9 mouse cellular contexts compared by ENCODE assay signal in the genomic region with DNA sequence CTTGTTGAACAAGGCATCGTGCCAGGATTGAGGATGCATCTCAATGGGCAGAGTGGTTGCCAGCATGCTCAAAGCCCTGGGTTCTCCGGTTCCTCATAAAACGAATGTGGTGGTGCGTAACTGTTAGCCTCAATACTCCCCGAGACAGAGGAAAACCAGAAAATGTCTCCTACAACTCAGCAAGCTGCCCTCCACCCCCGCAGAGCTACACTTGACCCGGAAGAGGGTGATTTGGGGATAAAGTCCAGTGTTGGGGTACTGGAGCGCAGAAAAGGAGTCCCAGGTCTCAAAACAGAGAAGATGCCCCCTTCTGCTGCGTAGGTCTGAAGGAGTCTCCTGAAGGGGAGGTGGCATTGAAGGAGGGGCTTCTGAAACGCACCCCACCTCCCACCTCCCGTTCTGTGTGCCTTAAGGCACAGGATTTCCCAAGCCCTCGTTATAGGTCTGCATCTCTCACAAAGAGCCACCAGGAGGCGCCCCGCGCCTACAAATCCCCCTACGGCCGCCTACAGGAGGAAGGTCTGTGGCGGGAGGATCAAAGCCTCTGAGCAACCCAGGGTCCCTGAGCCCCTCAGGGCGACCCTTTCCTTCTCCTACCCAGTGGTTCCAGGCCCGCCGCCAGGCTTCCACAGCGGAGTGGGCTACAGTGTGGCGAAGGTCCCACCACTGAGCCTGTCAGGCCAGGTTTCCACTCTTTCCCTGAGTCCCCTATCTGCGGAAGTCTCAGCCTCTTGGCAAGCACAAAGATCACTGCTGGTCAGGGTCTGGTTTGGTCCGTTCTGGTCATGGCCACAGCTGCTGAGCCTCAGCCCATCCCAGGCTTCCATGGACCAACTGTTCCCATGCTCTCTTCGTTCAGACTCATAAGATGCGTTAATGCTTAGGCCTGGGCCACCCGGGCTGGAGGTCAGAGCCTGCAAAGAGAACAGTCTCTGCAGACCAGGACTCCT. TPM values are rescaled to one million over a fixed set of nuclear protein-coding genes. Genes with fewer than 3 reads are reported as not detected.
DNase-seq lines count a peak whose midpoint lies in the region; ATAC-seq and TF ChIP-seq lines count a peak whose summit lies in the region.
"Had no signal": no experiment of that assay in that cellular context is flagged by ENCODE, and none has a peak within 500 bp of the region (broad histone marks: within the 10 kb centered on the region; RNA-seq: fewer than 3 reads in every experiment).

No protein-coding gene starts in this region.

- peaks cover 67% of the 10 kb centered on the region for H3K4me1 ChIP-seq in midbrain, embryonic 10.5 days
- peaks cover 25% of the 10 kb centered on the region for H3K4me1 ChIP-seq in midbrain, embryonic 16.5 days (ENCODE audit: control insufficient read depth, insufficient read depth, low read length)
- H3K4me1 ChIP-seq in hindbrain, postnatal 0 days (ENCODE audit: insufficient read depth, low read length) = peaks cover 5% of the 10 kb centered on the region
- H3K4me1 ChIP-seq in stomach, embryonic 15.5 days = peaks cover 18% of the 10 kb centered on the region

- H3K4me3 ChIP-seq in midbrain, embryonic 10.5 days = peak overlapping the region; percentile 18; the same call in 1 of the 2 replicates
- no peak overlapping the region for H3K4me3 ChIP-seq in midbrain, embryonic 16.5 days (ENCODE audit: low read depth, low read length)
- H3K4me3 ChIP-seq in hindbrain, postnatal 0 days (ENCODE audit: low read length) = no peak overlapping the region
- no peak overlapping the region for H3K4me3 ChIP-seq in stomach, embryonic 15.5 days (replicated peaks)
- H3K4me3 ChIP-seq: neural tube, embryonic 13.5 days had no signal

- intact Hi-C loops in left cerebral cortex, postnatal 14 days (cut with DNase I) = no loop called here

- H3K9ac ChIP-seq in midbrain, embryonic 16.5 days (ENCODE audit: low read depth, low read length) = no peak overlapping the region
- H3K9ac ChIP-seq in hindbrain, postnatal 0 days (replicated peaks; ENCODE audit: low read length) = no peak overlapping the region
- H3K9ac ChIP-seq in stomach, embryonic 15.5 days = no peak overlapping the region
- H3K9ac ChIP-seq: neural tube, embryonic 13.5 days had no signal

- DNase-seq in midbrain, embryonic 10.5 days (ENCODE audit: low spot score) = peak; percentile 84
- DNase-seq in cerebellum, adult 18-20 months = peak; percentile 40 to 66
- peak; percentile 81 for DNase-seq in hindbrain, postnatal 0 days (ENCODE audit: low spot score)
- DNase-seq in left cerebral cortex, postnatal 14 days (ENCODE audit: low spot score in 2 of 2) = peak; percentile 66 to 68

- H3K36me3 ChIP-seq in midbrain, embryonic 10.5 days = no peaks in the 10 kb centered on the region
- H3K36me3 ChIP-seq in midbrain, embryonic 16.5 days (ENCODE audit: control insufficient read depth, insufficient read depth, low read length) = no peaks in the 10 kb centered on the region
- no peaks in the 10 kb centered on the region for H3K36me3 ChIP-seq in hindbrain, postnatal 0 days (ENCODE audit: insufficient read depth, low read length)
- H3K36me3 ChIP-seq in stomach, embryonic 15.5 days = no peaks in the 10 kb centered on the region
- H3K36me3 ChIP-seq: neural tube, embryonic 13.5 days had no signal

- 23% methylated on average over 28 of the region's 28 CpGs for WGBS in midbrain, embryonic 10.5 days
- 24% methylated on average over 28 of the region's 28 CpGs for WGBS in midbrain, embryonic 16.5 days
- WGBS in hindbrain, postnatal 0 days = 24% methylated on average over 28 of the region's 28 CpGs
- WGBS in stomach, embryonic 15.5 days = 34% methylated on average over 28 of the region's 28 CpGs

- no peak for ATAC-seq in midbrain, embryonic 16.5 days
- ATAC-seq in frontal cortex, adult (ENCODE audit: low TSS enrichment) = peak; percentile 57; the same call in 1 of the 2 replicates
- ATAC-seq in hindbrain, postnatal 0 days = peak; percentile 36; the same call in 1 of the 2 replicates
- peak; percentile 54; the same call in 1 of the 2 replicates for ATAC-seq in megakaryocyte, adult 5-6 weeks (ENCODE audit: poor library complexity, severe bottlenecking)
- ATAC-seq in stomach, embryonic 15.5 days (ENCODE audit: insufficient read depth, low FRiP score, low read depth) = no peak

- peaks cover 72% of the 10 kb centered on the region for H3K27me3 ChIP-seq in midbrain, embryonic 10.5 days (ENCODE audit: low read depth, poor library complexity, severe bottlenecking)
- H3K27me3 ChIP-seq in midbrain, embryonic 16.5 days (ENCODE audit: control insufficient read depth, insufficient read depth, low read depth, low read length) = peaks cover 3% of the 10 kb centered on the region
- H3K27me3 ChIP-seq in hindbrain, postnatal 0 days (ENCODE audit: insufficient read depth, low read length) = 0 out of 2 replicates have a peak, but pooled peaks cover 4% of the 10 kb centered on the region
- H3K27me3 ChIP-seq in stomach, embryonic 15.5 days (replicated peaks) = peaks cover 25% of the 10 kb centered on the region; the same call in 1 of the 2 replicates

- no peak overlapping the region for H3K4me2 ChIP-seq in midbrain, embryonic 16.5 days (ENCODE audit: low read length)
- H3K4me2 ChIP-seq in hindbrain, postnatal 0 days (ENCODE audit: low read depth, low read length) = 0 out of 2 replicates have a peak overlapping the region, but pooled peaks have one; percentile 16
- peak overlapping the region; percentile 14; the same call in 1 of the 2 replicates for H3K4me2 ChIP-seq in stomach, embryonic 15.5 days
- H3K4me2 ChIP-seq: neural tube, embryonic 13.5 days had no signal

- peak overlapping the region; percentile 57; the same call in 1 of the 2 replicates for H3K27ac ChIP-seq in midbrain, embryonic 10.5 days (replicated peaks)
- H3K27ac ChIP-seq in midbrain, embryonic 16.5 days (ENCODE audit: low read length) = no peak overlapping the region
- H3K27ac ChIP-seq in hindbrain, postnatal 0 days = no peak overlapping the region
- H3K27ac ChIP-seq in stomach, embryonic 15.5 days = no peak overlapping the region
- H3K27ac ChIP-seq: neural tube, embryonic 13.5 days had no signal

- TF ChIP-seq CTCF in hindbrain, postnatal 0 days (IDR thresholded peaks at IDR 0.05; ENCODE audit: low read depth) = peak; percentile 72

- no peaks in the 10 kb centered on the region for H3K9me3 ChIP-seq in midbrain, embryonic 10.5 days (replicated peaks)
- no peaks in the 10 kb centered on the region for H3K9me3 ChIP-seq in midbrain, embryonic 16.5 days (replicated peaks; ENCODE audit: control insufficient read depth, low read length, poor library complexity, severe bottlenecking)
- no peaks in the 10 kb centered on the region for H3K9me3 ChIP-seq in hindbrain, postnatal 0 days (ENCODE audit: low read length)
- no peaks in the 10 kb centered on the region for H3K9me3 ChIP-seq in stomach, embryonic 15.5 days
- H3K9me3 ChIP-seq: neural tube, embryonic 13.5 days had no signal

RNA-seq across cellular contexts. Expression of a gene that starts 8.8 kb away (rescaled TPM):
- 0.05 TPM in 1 of 2 replicates, not detected in the other for polyA plus RNA-seq in midbrain, embryonic 10.5 days (2016; fragmentation: Nextera tagmentation; extraction: Ambion mirVana)
- polyA plus RNA-seq in midbrain, embryonic 16.5 days (2015; fragmentation: Nextera tagmentation; extraction: Ambion mirVana) = 0.34 TPM in 1 of 2 replicates, not detected in the other
- total RNA-seq in hindbrain, postnatal 0 days (2014; rRNA removed) = 0.29 and 0.31 TPM in 2 replicates
- polyA plus RNA-seq in hindbrain, postnatal 0 days (2015; fragmentation: Nextera tagmentation; extraction: Ambion mirVana) = 0.46 and 0.47 TPM in 2 replicates
- 1 to 10 TPM; 8.0 to 10.0 TPM for total RNA-seq in left cerebral cortex, postnatal 14 days (2021)
- total RNA-seq in megakaryocyte, adult 5-6 weeks (2015) = not detected in 2 replicates
- not detected in 2 replicates for total RNA-seq in megakaryocyte, adult 5-6 weeks (2017)
- 0.08 TPM in 1 of 2 replicates, not detected in the other for polyA plus RNA-seq in stomach, embryonic 15.5 days (2015; fragmentation: Nextera tagmentation; extraction: Ambion mirVana)

RNA-seq across cellular contexts. Expression of a gene that starts 16.1 kb away (rescaled TPM):
- not detected in 2 replicates for polyA plus RNA-seq in midbrain, embryonic 10.5 days (2016; fragmentation: Nextera tagmentation; extraction: Ambion mirVana)
- not detected in 2 replicates for polyA plus RNA-seq in midbrain, embryonic 16.5 days (2015; fragmentation: Nextera tagmentation; extraction: Ambion mirVana)
- not detected in 2 replicates for total RNA-seq in hindbrain, postnatal 0 days (2014; rRNA removed)
- polyA plus RNA-seq in hindbrain, postnatal 0 days (2015; fragmentation: Nextera tagmentation; extraction: Ambion mirVana) = not detected in 2 replicates
- total RNA-seq in left cerebral cortex, postnatal 14 days (2021) = not detected
- not detected in 2 replicates for total RNA-seq in megakaryocyte, adult 5-6 weeks (2015)
- total RNA-seq in megakaryocyte, adult 5-6 weeks (2017) = not detected in 2 replicates
- polyA plus RNA-seq in stomach, embryonic 15.5 days (2015; fragmentation: Nextera tagmentation; extraction: Ambion mirVana) = 0.10 and 0.31 TPM in 2 replicates

RNA-seq across cellular contexts. Expression of a gene that starts 18.0 kb away (rescaled TPM):
- polyA plus RNA-seq in midbrain, embryonic 10.5 days (2016; fragmentation: Nextera tagmentation; extraction: Ambion mirVana) = 3.7 and 5.0 TPM in 2 replicates
- polyA plus RNA-seq in midbrain, embryonic 16.5 days (2015; fragmentation: Nextera tagmentation; extraction: Ambion mirVana) = 14.4 and 25.7 TPM in 2 replicates
- 45.6 and 50.0 TPM in 2 replicates for total RNA-seq in hindbrain, postnatal 0 days (2014; rRNA removed)
- polyA plus RNA-seq in hindbrain, postnatal 0 days (2015; fragmentation: Nextera tagmentation; extraction: Ambion mirVana) = 35.6 and 36.2 TPM in 2 replicates
- 1 to 10 TPM; 1.9 to 7.0 TPM for total RNA-seq in left cerebral cortex, postnatal 14 days (2021)
- total RNA-seq in megakaryocyte, adult 5-6 weeks (2015) = not detected in 2 replicates
- not detected in 2 replicates for total RNA-seq in megakaryocyte, adult 5-6 weeks (2017)
- 6.3 and 8.7 TPM in 2 replicates for polyA plus RNA-seq in stomach, embryonic 15.5 days (2015; fragmentation: Nextera tagmentation; extraction: Ambion mirVana)

RNA-seq across cellular contexts. Expression of a gene that starts 30.2 kb away (rescaled TPM):
- polyA plus RNA-seq in midbrain, embryonic 10.5 days (2016; fragmentation: Nextera tagmentation; extraction: Ambion mirVana) = 0.12 TPM in 1 of 2 replicates, not detected in the other
- not detected in 2 replicates for polyA plus RNA-seq in midbrain, embryonic 16.5 days (2015; fragmentation: Nextera tagmentation; extraction: Ambion mirVana)
- 0.22 TPM in 1 of 2 replicates, not detected in the other for total RNA-seq in hindbrain, postnatal 0 days (2014; rRNA removed)
- 0.06 TPM in 1 of 2 replicates, not detected in the other for polyA plus RNA-seq in hindbrain, postnatal 0 days (2015; fragmentation: Nextera tagmentation; extraction: Ambion mirVana)
- total RNA-seq in left cerebral cortex, postnatal 14 days (2021) = not detected
- total RNA-seq in megakaryocyte, adult 5-6 weeks (2015) = not detected in 2 replicates
- not detected in 2 replicates for total RNA-seq in megakaryocyte, adult 5-6 weeks (2017)
- 0.14 and 0.86 TPM in 2 replicates for polyA plus RNA-seq in stomach, embryonic 15.5 days (2015; fragmentation: Nextera tagmentation; extraction: Ambion mirVana)

RNA-seq across cellular contexts. Expression of a gene that starts 39.4 kb away (rescaled TPM):
- 172 and 173 TPM in 2 replicates for polyA plus RNA-seq in midbrain, embryonic 10.5 days (2016; fragmentation: Nextera tagmentation; extraction: Ambion mirVana)
- polyA plus RNA-seq in midbrain, embryonic 16.5 days (2015; fragmentation: Nextera tagmentation; extraction: Ambion mirVana) = 86.6 and 92.5 TPM in 2 replicates
- 60.4 and 68.1 TPM in 2 replicates for total RNA-seq in hindbrain, postnatal 0 days (2014; rRNA removed)
- 99.7 and 103 TPM in 2 replicates for polyA plus RNA-seq in hindbrain, postnatal 0 days (2015; fragmentation: Nextera tagmentation; extraction: Ambion mirVana)
- total RNA-seq in left cerebral cortex, postnatal 14 days (2021) = 10 to 100 TPM; 72.7 to 75.0 TPM
- 75.9 and 81.3 TPM in 2 replicates for total RNA-seq in megakaryocyte, adult 5-6 weeks (2015)
- total RNA-seq in megakaryocyte, adult 5-6 weeks (2017) = 118 and 156 TPM in 2 replicates
- polyA plus RNA-seq in stomach, embryonic 15.5 days (2015; fragmentation: Nextera tagmentation; extraction: Ambion mirVana) = 149 and 156 TPM in 2 replicates

Comparison
In these comparisons a context has a peak if more than half of its experiments do, and no peak if none do; other contexts are left out.
1. ATAC-seq: peak in frontal cortex, adult (single experiment), hindbrain, postnatal 0 days (single experiment) and megakaryocyte, adult 5-6 weeks (single experiment); none in midbrain, embryonic 16.5 days (single experiment) and stomach, embryonic 15.5 days (single experiment).
2. Peak in every context shown above with its lines, with median percentiles within 50 percentile points of each other: DNase-seq.